Mouse (Mus musculus): Measurements from ENCODE around the gene Npas2.

- TF ChIP-seq CTCF (IDR thresholded peaks at IDR 0.05; ENCODE audit: borderline replicate concordance, insufficient read depth, low read depth, low read length) (peak; percentile 37; the same call in 1 of the 2 replicates), POLR2A (IDR thresholded peaks at IDR 0.05; ENCODE audit: borderline replicate concordance, insufficient read depth, low read length) (no peak)
Observed at GRCm38 (mm10) chr1:39217584-39217983, 24.1 kb downstream of the Npas2 start.
